Mouse (Mus musculus) heart, adult 18-20 months (tissue): ENCODE measurements around the gene Cwc27. TPM values are rescaled to one million over a fixed set of nuclear protein-coding genes. Genes with fewer than 3 reads are reported as not detected.

Experiments used
- DNase-seq, 2 experiments: peaks; one replicate each; pipeline ENCODE4 v3.0.0; 2021 to 2022; ENCODE audit warnings: mixed read lengths in 1 of 2
- long read RNA-seq, 2 experiments: library from polyadenylated mRNA; stranded (forward); transcript quantifications; one replicate each; pipeline ENCODE4 v2.0.0; 2021
- total RNA-seq, 2 experiments: library from RNA; stranded (reverse); gene quantifications; 2 replicates each; pipeline ENCODE4 v1.2.3; 2021

Cwc27 gene
- total RNA-seq, result 10 to 100 TPM; 12.9 to 17.3 TPM
- long read RNA-seq, experiment 1, transcript Cwc27-201 (14 exons, 2,071 nt), result major isoform, 23 of 41 reads
- long read RNA-seq, experiment 1, partial matches to known transcripts, result 11 of 41 reads
- long read RNA-seq, experiment 1, other reads (novel, unspliced or antisense), result 7 of 41 reads
- long read RNA-seq, experiment 2, partial matches to known transcripts, result 3 of 6 reads
- long read RNA-seq, experiment 2, other reads (novel, unspliced or antisense), result 0 of 6 reads

- peak; percentile 82 to 92 for DNase-seq
Measured at GRCm38 (mm10) chr13:104816635-104817571, at the start of gene Cwc27. Gene Cwc27 (minus strand): TSS chr13:104817142.

DNA sequence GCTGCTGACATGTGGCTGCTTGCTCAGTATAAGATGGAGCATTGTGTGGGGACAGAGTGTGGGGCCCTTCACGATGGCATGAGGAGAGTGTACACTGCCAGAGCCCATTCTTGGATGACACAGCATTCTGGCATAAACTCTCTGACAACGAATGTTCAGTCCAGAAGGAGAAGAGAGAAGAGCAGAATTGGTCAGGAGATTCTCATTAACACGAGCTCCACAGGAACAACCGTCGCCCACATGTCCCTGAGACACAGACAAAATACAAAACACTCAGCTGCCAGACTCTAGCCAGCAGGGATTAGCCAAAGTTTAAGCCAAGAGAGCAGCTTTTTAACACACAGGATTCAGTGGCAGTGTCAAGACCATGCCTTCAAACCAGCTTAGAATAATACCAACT lies 49.8 kb upstream of the Cwc27 start:
- DNase-seq, result no peak

GRCm38 (mm10) chr13:104863127-104863979 lies 46.4 kb upstream of the Cwc27 start, which contains the start of gene Shisal2b:
Gene Shisal2b (minus strand): TSS chr13:104863893.
- DNase-seq, result peak in 1 of 2 experiments; percentile 6

DNA sequence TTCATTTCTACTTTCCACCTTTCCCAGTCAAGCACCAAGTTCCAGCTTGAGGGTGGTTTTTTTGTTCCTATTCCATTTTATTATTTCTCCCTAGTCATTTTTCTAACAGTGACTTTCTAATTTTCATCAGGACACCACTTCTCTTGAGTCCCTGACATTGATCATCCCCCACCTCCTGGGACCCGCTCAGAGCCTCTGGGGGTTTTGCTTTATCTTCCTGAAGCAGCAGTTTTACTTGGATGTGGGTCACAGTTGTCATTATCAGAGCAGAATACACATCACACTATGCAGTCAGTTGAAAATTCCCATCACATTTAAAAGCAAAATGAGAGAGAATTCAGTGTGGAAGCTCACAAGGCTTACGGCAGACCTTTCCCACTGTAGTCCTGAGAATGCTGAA lies 36.7 kb upstream of the Cwc27 start:
- no peak for DNase-seq

DNA sequence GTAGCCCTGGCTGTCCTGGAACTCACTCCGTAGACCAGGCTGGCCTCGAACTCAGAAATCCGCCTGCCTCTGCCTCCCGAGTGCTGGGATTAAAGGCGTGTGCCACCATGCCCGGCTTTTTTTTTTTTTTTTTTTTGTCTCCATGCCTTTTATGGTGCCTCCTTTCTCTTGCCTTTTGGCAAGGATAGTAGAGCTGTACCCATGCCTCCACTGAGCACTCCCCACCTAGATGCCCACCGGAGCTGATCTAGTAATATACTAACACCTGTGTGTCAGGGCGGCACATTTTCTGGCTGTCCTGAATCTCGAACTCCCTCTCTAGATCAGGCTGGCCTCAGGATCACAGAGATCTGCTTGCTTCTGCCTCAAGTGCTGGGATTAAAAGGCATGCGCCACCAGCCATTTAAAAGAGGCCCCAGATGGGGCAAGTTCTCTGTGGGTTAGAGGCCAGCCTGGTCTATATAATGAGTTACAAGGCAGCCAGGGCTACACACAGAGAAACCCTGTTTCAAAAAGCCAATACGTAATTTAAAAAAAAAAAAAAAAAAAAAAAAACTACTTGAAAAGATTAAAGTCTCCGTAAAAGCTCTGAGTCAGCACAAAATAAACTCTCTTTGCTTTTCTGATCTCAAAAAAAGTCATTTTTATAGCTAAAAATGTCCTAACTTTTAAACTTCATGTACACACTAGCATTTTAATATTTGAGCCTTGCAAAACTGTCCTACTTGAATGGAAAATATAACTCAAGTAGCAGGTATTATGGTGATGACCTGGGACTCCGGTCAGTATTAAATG lies 26.6 kb upstream of the Cwc27 start:
- DNase-seq, result no peak

DNA sequence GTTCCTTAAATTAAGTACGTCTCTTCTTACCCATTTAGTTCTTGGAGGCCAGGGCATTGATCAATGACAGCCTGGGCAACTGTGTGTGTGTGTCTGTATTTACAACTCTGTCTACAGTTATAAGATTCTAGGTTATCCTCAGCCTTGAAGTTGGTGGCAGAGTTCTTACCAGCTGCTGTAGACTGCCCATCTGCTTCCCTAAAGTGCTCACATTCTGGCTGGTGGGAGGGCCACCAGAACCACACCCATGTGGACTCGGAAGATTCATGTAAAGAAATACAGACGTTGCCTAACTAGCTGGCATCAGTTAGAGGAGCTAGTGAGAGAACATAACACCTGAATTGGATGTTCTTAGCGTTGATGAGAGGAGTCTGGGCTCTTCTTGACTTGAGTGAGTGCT lies 25.0 kb upstream of the Cwc27 start:
- no peak for DNase-seq

GRCm38 (mm10) chr13:104837628-104838027 lies 20.7 kb upstream of the Cwc27 start:
- DNase-seq, result no peak

- DNase-seq, result no peak
Measured at GRCm38 (mm10) chr13:104832811-104833210, 15.9 kb upstream of the Cwc27 start.

DNA sequence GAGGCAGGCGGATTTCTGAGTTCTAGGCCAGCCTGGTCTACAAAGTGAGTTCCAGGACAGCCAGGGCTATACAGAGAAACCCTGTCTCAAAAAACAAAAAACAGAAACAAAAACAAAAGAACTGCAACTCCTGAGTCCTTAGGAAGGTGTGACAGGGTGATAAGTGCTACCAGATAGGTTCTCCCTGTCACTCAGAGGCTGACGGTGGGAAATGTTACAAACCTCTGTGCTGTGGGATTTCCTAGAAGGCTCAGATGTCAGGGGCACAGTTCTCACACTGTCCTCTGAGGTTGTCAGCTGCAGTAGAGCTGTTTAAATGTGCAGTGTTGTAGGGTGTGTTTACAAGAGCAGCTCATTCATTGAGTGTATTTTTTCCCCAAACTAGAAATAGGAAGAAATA lies 8.5 kb upstream of the Cwc27 start:
- DNase-seq, result no peak

GRCm38 (mm10) chr13:104822411-104822838 lies 5.5 kb upstream of the Cwc27 start:
- DNase-seq, result no peak

- no peak for DNase-seq
Measured at GRCm38 (mm10) chr13:104821908-104822307, 5.0 kb upstream of the Cwc27 start.

DNA sequence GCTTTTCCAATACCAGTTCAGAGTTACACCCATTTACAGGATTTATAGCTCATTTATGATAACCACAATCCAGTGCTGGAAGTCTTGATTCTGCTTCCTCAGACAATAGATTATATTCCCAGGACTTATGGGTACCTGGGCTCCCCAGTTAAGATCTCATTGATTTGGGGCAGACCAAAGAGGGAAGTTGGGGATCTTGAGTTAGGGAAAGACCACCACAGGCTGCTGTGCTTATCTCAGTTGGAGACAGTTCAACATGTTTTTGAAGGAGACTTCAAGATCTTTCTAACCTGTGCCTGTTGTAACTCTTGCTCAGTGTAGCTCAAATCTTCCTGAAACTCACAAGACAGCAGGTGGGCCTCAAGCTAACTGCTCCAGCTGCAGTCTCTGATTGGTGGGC lies 4.2 kb upstream of the Cwc27 start:
- no peak for DNase-seq

DNA sequence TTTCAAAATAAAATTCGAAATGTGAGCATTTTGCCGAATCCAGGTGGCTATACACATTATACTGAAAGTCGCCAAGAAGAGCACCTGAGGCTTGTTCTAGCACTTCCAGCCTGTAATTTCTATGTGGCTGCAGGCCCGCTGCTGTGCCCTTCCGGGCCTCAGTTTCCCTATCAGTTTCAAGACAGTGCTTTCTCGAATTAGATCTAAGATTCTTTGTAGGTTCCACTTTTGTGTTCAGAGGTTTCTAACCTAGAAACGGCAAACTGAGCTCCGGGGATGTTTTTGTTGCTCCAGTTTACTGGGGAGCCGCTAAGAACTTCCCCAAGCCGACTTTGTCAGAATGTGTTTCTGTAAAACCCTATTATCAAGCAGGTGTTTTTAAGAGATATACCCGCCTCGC lies 754 bp upstream of the Cwc27 start:
- DNase-seq, result peak; percentile 3 to 29

GRCm38 (mm10) chr13:104816270-104816634 lies 690 bp downstream of the Cwc27 start:
- DNase-seq, result no peak

DNA sequence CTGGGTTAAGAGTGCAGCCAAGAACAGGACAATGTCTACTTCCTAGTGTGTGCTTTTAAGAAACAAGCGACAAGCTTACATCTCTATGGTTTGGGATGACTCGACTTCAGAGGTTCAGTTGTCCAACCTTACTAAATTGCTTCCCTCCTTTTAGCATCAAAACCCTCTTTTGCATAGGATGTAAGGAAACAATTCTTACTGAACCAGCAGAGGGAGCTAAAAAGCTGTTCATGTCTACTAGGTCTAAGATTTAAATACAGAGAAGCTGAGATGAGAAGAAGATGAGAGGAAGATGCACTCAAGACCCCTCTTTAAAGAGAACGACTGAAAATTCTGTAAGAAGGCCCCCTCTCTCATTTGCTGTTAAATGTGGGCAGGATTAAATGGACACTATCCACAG lies 11.3 kb downstream of the Cwc27 start:
- peak in 1 of 2 experiments; percentile 40 for DNase-seq

DNA sequence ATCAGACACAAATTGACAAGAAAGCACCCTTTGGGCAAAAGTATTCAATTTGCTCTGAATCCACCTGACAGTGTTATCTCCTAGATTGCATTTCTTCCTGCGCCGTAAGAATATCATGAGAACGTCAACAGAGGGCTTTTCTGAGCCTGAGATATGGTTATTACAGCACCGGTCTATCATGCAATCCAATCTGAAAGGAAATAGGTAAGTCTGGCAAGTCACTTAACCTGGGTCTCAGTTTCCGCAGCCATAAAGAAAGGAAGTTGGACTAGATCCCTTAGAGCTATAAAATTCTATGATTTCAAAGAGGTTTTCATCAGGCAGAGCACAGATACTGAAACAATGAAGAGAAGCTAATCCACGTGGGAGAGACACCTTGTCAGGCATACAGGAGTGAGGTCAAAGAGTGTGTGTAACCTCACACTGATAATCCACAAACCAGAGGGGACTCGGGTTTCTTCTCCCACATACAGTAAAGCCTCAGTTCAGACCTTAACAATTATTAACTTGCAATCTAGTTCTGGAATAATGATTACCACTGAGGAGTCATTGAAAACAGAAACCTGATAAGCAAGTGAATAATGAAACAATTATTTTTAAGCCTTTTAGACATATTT lies 17.3 kb downstream of the Cwc27 start:
- DNase-seq, result peak in 1 of 2 experiments; percentile 37

- no peak for DNase-seq
Measured at GRCm38 (mm10) chr13:104799067-104799466, 17.9 kb downstream of the Cwc27 start.

DNA sequence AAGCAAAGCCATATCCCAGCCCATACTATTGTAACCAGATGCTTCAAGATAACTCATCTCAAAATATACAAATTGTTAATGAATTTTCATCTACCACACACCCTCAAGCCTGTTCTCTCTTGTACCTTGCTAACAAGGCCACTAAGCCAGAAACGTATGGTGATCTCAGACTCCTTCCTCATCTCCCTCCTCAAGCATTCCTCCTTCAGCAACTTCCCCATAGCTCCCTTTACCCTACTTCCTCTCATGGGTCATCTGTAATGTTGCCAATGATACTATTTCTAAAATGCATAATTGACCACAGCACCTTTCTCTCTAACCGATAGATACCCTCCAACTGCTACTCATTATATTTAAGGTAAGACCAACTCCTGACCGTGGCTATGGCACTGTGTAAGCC lies 22.5 kb downstream of the Cwc27 start:
- DNase-seq, result no peak

DNA sequence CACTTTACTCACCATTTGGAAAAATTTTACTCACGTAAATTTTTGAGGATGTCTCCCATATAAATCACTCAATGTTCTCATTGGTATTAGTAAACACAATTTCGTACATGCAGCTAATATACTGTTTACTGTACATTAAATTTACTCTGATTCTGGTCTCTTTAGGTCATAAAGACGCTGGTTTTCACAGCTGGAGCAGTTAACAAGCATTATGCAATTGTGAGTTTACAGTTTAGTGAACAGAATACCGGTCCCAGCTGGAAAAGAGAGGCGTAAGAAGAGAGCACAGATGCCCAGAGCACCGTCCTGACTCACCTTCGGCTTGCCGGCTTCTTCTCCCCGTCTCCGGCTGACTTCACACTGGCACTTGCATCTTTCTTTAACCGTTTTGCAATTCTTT lies 24.8 kb downstream of the Cwc27 start, which contains the start of gene Srek1ip1:
Srek1ip1 (plus strand) TSS at position 301 of the 400 bp plus-strand sequence.
- no peak for DNase-seq

DNA sequence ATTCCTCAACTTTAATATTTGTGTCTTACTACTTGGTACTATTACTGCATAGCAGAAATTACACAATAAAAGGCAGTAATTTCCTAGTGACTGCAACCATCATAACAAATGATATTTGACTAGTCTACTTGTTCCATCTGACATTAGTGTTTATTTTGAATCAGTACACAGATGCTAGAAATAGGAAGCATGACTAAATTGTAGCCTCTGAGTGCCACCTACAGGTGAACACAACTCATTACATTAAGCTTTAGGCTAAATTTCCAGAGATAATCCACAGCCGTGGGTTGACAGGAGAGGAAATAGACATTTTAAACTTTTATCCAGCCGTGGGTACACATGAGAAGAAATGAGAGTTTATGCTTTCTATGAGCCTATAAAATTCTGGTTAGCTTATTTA lies 27.3 kb downstream of the Cwc27 start:
- peak; percentile 34 to 63 for DNase-seq

DNA sequence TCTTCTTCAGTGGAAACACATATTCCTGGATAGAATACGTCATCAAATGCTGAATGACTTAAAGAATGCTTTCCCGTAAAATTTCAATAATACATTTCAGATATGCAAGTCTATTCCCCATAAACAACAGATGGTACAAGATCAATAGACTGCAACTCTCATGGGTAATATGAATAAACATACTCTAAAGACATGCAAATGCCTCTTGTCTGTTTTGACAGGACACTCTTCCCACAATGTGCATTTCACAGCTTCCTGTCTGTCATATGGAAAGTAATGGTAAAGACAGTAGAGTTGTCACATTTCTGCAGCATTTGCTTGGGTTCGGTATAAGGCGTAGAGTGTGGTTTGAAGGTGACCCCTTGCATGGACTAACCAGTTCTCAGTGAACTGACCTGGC lies 29.7 kb downstream of the Cwc27 start:
- DNase-seq, result no peak
